Mouse (Mus musculus) regulatory T cell (primary cell): ENCODE measurements around the gene Atp5b.
"Not testable (repeated sequence)": the region's sequence is repeated elsewhere in the genome, so short reads cannot be mapped to it uniquely, and the experiment has no call there.

Source experiments
- in situ Hi-C: fragments of 300-600 bp; cut with MboI, MseI; formaldehyde crosslinking; loops from one replicate; pipeline ENCODE4 v1.15.1; 2025; ENCODE audit warnings: high pct_unique_total_duplicates

The Atp5b gene

DNA sequence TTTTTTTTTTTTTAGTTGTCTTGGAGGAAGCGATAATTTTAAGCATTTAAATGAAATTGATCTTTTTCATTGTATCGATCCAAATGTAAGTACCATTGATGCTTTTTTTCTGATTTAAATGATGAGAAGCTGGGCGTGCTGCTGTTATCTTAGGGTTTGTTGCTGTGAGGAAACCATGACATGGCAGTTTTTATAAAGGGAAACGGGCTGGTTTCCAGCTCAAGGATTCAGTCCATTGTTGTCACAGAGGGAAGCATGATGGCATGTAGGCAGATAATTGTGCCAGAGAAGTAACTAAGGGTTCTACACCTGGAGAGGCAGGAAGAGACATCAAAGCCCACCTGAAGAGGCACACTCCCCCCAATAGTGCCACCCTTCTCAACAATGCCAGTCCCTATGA lies 13.9 kb upstream of the Atp5b start:
- in situ Hi-C loops, result no loop called here

DNA sequence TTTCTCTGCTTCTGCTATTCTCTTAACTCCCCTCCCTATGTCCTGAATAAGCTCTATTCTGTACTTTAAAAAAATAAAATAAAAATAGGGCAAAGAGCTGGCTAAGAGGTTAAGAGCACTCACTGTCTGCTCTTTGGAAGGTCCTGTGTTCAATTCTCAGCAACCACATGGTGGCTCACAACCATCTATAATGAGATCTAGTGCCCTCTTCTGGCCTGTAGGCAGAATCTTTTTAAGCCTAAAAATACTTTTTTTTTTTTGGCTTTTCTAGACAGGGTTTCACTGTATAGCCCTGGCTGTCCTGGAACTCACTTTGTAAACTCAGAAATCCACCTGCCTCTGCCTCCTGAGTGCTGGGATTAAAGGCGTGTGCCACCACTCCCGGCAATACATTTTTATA lies 12.6 kb upstream of the Atp5b start:
- in situ Hi-C loops, result not testable (repeated sequence)

DNA sequence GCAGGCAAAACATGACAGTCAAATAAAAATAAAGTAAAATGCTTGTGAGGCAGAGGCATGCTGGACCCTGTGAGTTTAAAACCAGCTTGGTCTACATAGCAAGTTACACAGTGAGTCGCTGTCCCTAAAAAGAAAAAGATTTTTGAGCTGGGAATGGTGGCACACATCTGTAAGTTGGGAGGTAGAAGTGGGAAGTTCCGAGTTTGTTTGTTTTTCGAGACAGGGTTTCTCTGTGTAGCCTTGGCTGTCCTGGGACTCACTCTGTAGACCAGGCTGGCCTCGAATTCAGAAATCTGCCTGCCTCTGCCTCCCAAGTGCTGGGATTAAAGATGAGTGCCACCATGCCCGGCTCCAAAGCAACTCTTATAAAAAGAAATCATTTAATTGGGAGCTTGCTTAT lies 4.8 kb upstream of the Atp5b start:
- in situ Hi-C loops, result not testable (repeated sequence)

DNA sequence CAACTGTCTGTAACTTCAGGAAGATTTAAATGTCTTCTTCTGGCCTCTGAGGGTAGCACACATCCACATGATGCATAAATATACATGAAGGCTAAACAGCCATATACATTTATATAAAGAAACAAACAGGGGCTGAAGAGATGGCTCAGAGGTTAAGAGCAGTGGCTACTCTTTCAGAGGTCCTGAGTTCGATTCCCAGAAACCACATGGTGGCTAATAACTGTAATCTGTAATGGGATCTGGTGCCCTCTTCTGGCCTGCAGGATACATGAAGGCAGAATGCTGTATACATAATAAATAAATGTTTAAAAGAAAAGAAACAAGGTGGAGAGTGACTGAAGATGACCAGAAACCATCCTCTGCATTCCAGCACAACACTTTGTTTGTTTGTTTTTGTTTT lies 2.6 kb upstream of the Atp5b start:
- in situ Hi-C loops, result no loop called here

DNA sequence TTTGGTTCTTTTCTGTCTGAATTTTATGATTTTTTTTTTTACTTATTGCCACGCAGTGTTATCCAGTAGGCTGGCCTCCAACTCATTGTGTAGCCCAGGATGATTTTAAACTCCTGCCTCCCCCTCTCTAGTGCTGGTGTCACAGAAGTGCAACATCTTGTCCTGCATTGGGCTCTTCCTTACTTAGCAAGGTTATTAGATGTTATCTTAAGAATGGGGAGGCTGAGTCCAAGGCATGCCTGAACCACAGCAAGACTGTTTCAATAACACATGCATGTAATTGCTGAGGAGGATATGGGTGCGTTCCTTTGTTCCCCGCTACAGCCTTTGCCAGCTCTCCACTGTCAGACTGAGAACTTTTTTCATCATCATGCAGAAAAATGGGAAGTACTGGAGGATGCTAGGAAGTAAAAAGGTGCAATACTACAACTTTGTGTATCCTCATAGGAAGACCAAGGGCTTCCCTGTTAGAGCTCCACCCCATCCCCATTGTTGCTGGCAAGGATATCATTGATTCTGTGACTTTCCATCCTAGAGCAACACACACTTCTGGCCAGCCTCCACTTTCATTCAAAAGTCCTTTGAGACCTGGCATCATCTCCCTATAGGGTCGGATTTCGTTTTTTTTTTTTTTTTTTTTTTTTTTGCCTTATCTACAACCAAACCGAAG lies 1.1 kb upstream of the Atp5b start:
- in situ Hi-C loops, result no loop called here

DNA sequence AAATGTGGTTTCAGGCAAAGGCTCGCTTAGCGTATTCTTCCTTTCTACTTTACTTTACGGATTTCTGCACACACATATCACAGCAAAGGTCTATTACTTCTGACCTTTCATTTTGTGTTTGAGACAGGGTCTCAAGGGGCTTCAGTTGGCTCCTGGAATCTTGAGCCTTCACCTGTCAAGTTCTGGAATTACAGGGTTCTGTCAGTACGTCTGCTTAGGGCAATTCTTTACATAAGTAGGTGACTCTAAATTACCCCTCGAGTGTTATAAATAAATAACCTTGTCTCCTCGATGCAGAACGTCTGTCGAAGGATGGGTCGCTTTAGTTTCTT lies 630 bp upstream of the Atp5b start:
- in situ Hi-C loops, result no loop called here

DNA sequence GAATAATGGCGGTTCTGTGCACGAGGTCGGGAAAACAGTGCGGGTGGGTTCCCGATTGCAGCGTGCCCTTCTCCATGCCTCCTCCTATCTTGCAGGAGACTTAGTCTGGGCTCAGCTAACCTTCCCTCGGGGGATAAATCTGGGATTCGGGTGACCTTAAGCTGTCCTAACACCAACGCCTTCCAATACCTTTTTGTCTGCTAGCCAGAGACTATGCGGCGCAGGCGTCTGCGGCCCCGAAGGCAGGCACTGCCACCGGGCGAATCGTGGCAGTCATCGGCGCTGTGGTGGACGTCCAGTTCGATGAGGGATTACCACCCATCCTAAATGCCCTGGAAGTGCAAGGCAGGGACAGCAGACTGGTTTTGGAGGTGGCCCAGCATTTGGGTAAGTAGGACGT lies 615 bp downstream of the Atp5b start:
- in situ Hi-C loops, result no loop called here

DNA sequence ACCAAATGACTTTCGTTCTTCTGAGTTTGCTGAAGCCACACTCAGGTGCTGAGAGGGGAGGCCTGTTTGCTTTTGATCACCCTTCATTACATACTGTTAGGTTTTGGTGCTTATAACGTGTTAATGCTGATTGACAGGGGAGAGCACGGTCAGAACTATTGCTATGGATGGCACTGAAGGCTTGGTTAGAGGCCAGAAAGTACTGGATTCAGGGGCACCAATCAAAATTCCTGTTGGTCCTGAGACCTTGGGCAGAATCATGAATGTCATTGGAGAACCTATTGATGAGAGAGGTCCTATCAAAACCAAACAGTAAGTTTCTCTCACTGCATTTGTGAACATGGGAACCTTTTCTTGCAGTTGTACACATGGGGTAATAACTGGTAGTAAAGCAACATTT lies 1.1 kb downstream of the Atp5b start:
- in situ Hi-C loops, result no loop called here

DNA sequence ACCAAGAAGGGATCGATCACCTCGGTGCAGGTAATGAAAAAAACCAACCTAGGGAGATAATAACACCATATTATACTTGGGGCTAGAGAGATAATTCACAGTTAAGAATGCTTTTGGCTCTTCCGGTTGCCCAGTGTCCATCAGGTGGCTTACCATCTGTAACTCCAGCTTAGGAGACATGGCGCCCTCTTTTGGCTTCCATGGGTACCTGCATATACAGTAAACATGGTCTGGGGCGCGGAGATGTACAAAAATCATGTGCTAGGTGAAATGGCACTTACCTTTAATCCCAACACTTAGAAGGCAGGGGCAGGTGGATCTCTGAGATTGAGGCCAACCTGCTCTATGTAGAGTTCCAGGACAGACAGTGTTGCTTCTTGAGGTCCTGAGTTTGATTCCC lies 3.3 kb downstream of the Atp5b start:
- in situ Hi-C loops, result loop anchor here (5.0 kb wide), 1 partner anchor 764 kb away; the partner anchor contains the start of gene Arhgap9

DNA sequence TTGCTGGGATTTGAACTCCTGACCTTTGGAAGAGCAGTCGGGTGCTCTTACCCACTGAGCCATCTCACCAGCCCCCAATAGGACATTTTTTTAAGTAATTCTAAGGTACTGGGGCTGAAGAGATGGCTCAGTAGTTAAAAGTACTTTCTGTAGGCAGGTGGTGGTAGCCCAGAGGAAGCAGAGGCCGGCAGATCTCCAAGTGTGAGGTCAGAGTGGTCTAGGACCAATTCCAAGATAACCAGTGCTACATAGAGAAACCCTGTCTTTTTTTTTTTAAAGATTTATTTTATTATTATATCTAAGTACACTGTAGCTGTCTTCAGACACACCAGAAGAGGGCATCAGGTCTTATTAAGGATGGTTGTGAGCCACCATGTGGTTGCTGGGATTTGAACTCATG lies 4.1 kb downstream of the Atp5b start:
- in situ Hi-C loops, result loop anchor here (5.0 kb wide), 1 partner anchor 765 kb away; the partner anchor contains the start of gene Arhgap9

DNA sequence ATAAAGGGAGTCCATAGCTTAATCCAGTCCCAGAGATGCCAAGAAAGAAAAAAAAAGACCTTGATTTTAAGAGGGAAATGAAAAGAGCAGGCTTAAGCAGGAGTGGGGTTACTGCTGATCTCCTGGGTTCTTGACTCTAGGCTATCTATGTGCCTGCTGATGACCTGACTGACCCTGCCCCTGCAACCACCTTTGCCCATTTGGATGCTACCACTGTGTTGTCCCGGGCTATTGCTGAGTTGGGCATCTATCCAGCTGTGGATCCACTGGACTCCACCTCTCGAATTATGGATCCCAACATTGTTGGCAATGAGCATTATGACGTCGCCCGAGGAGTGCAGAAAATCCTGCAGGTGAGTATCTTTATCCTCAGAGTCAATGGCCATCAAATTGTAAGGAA lies 5.1 kb downstream of the Atp5b start:
- in situ Hi-C loops, result loop anchor here (5.0 kb wide), 1 partner anchor 766 kb away; the partner anchor contains the start of gene Arhgap9

DNA sequence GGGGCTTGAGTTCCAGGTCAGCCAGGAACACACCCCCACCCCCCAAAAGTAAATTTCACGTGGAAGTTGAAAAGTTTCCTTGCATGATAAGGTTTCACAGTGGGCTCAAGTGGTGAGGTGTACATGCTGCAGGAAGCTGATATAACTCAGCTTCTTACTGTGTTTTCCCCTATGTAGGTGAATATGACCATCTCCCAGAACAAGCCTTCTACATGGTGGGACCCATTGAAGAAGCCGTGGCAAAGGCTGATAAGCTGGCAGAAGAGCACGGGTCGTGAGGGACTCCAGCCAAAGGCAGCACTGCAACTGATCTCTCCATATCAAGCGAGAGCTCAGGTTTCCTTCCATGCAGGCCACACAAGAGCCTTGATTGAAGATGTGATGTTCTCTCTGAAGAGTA lies 6.8 kb downstream of the Atp5b start:
- in situ Hi-C loops, result loop anchor here (5.0 kb wide), 1 partner anchor 768 kb away; the partner anchor contains the start of gene Arhgap9

DNA sequence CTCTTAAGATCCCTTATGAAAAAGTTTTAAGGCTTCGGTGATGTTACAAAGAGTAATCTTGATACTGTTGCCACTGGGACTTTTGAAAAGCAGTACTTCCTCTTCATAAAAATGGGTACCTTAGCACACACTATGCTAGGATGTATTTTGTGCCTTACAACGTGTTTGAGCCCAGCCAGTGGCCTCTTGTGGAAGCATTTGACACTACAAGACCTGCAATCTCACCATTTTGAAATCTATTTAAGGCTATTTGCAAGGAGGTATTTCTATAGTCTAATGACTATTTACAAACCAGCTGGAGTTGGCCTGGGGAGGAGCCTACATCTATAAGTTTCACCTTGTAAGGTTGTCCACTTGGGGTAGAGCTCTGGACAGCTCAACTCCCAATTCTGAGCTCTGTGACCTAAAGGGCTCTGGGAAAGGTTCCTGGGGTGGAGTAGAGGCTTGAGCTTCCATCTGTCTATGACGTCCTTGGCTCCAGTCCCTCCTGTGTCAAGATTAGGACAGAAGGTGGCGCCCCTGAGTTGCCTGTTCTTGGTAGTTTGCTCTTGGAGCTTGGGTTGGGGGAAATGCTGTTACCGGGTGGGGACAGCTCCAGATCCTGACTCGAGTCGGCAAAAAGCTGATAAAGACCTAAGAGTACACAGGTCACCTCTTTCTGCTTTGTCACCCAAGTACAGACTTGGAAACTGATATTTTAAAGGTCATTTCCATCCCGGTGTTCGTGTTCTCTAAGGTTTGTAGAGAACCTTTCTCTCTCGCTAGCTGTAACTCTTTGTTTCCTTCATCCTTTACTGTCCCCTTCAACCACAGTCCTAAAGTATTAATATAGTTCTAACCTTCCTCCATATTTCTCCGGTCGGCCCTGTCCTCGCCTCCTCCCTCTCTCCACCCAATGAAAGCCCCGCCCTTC lies 7.8 kb downstream of the Atp5b start:
- in situ Hi-C loops, result no loop called here

DNA sequence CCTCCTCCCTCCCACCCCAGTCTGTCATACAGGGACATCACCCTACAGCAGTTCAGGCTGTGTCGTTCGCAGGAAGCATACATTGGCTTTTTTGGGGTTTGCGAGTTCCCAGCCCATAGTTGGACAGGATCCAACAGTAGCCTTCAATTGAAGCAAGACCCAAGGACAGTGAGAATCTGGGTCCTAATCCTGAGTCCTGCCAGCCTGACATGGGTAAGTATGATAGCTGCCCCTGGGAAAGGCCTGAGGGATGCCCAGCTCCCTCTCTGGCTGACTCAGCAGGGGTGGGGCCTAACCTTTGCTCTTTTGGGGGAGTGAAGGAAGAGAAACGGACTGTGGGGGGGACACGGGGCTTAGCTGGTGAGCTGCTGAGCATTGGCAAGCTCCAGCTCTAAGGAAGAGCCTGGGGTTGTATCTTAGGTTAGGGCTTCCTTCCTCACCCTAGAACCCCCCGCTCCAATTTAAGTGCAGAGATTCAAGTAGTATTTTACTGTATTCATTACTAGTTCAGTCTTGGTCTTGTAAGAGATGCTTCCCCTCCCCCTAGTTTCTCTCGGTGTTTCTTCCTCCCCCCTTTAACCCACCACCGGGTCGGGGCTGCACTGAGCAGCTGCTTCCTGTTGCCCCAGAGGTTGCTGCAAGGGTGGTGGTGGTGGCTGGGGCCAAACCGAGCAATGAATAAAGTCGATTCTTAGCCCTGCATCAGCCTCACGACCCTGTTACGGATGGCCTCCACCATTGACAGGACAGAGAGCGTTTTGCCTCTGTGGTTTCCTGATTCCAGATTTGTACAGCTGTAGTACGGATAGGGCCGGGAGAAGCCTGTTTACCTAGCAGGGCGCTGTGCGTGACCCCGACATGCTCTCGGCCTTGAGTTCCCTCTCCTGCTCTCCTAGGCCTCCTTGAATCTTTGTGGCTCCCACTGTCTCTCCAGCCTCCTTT lies 8.8 kb downstream of the Atp5b start, which contains the start of gene Baz2a:
Baz2a (plus strand) TSS at position 14 of the 942 bp plus-strand sequence.
- in situ Hi-C loops, result no loop called here

DNA sequence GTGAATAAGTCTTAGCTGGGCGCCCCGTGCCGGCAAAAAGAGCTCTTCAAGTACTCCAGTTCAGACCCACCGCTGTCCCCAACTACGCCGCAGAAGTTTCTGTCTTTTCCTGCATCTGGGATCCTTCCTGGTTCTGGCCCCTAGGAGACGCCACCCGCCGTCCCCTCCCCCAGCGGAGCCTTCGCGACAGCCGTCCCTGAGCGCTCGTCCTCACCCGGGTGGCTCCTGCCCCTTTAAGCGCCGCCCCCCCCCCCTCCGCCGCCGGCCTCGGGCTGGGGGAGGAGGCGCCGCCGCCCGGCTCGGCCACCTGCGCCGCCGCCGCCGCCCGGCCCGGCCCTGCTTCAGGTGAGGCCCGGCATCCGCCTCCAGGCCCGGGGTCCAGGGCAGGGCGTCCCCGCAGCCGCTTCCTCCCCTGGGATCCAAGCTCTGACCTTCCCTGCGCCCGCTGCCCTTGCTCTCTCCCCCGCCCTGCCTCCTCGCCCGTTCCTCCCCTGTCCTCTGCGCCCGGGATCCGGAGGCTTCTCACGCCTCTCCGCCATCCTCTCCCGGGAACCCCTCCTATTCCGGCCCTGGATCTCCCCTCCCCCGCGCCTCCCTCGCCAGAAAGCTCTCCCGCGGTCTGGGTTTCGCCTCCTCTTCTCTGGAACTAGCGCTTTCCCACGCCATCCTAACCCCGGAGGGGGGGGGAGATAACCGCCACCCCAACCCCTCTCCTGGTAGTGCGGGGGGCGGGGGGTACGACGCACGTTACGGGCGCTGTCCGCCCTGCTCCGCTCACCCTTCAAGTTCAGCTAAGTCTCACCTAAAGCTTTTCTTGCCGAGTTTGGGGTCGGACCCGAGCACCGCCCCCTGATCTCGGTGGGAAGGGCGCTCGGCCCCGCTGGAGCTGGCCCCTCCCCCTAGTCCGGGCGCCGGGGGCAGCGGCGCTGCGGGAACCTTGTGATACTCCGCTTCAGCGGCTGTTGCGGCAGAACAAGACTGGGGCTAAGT lies 9.7 kb downstream of the Atp5b start:
- in situ Hi-C loops, result no loop called here

DNA sequence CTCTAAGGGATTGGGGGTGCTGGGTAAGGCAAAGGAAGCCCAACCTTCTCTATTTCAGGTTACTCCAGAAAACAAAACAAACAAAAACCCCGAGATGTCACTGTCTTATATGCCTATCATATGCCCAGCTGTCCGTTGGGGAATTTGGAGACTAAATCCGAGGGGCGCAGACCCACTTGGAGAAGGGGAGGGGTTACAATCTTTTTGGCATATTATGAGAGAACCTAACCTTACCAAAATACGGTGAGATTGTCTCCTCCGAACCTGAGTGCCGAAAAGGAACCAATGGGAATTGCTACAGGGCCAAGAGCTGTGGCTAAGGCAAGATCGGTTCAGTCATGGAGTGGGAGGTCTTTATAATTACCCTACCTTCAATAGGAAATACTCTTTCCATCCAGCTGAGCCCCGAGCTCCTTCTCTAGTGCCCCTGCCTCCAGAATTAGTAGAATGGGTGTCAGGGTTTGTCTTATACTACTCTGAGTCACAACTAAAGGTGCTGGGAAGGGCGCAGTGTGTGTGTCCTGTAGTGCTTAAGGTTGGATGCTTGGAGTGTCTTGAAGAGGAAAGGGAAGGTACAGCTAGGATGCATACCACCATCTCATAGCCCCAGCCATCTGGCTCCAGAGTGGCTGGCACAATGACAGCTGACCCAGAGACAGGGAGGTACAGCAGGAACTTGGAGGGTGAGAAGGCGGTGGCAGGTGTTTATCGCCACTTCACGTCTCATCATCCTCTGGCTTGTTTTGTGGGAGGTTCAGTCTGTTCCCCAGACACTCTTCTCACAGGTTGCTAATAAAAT lies 10.6 kb downstream of the Atp5b start:
- in situ Hi-C loops, result no loop called here

DNA sequence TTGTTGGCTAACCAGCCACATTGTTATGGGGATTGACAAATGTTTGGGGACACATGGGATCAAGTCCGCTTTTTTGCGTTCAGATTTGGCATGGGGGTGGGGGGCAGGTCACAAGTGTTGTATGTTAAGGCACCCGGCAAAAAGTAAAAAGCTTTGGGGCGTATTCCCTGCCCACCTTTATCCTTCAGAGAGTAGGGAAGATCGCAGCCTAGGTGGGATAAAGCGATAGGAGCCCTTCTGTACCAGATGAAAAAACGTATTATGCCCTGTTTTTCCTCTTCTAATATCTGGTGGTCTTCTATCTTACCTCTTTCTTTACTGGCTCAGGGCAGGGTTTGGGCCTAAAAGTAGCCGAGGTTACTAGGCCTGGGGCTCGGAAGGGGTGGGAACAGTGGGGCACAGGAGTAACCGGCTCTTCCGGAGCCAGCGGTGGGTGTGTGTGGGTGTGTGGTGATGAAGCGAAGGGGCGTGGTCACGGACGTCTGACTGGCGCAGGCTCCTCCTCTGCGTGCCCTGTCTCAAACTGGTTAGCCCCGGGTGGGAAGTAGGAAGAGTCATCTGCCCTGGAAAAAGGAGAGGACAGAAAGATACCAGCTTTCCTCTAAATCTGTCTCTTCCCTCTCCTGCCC lies 11.4 kb downstream of the Atp5b start:
- in situ Hi-C loops, result no loop called here

DNA sequence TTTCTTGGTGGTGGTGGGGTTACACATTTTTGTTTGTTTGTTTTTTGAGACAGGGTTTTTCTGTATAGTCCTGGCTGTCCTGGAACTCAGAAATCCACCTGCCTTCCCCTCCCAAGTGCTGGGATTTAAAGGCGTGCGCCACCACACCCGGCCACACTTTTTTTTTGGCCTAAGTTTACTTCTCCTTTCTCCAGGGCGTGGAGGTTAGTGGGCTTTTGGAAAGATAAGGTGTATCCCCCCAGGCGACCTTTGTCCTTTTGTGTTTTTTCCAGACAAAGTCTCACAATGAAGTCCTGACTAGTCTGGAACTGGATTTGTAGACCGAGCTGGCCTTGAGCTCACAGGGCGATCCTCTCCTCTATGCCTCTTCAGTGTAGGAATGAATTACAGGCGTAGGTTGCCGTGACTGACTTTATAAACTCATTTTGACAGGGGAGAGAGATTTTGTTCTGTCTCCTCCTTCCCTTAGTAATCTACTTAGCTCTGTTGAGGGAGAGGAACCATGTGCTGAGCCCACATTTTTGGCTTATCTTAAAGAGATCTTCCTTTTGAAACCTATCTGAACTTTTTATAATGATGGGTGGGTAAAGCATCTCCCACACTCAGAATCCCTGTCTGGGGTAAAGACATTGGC lies 12.0 kb downstream of the Atp5b start:
- in situ Hi-C loops, result loop anchor here (5.0 kb wide), 1 partner anchor 97 kb away; the partner anchor contains the start of gene Gls2

DNA sequence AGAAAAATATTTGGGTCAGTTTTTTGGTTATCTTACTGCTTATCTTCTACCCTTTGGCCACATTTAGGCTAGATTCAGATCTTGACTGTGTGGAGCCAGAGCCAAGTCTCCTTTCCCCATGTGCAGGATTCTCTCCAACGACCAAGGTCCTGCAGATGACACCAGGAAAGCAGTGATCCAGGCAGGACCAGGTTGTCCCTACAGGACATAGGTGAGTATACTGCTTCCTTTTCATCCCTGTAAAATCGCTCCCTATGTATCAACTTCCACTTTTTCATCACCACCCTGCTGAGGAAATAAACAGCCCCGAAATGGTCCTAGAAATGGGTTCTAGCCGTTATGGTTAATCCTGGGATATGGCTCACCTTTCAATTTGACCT lies 13.2 kb downstream of the Atp5b start:
- in situ Hi-C loops, result loop anchor here (5.0 kb wide), 1 partner anchor 96 kb away; the partner anchor contains the start of gene Gls2
